Mouse (Mus musculus): Measurements from ENCODE around the gene Fads1.
"Not testable (repeated sequence)": the region's sequence is repeated elsewhere in the genome, so short reads cannot be mapped to it uniquely, and the experiment has no call there.

Fads1 gene

GRCm38 (mm10) chr19:10182670-10183298 lies at the start of gene Fads1:
Fads1 (plus strand) TSS chr19:10182888.
- peak; percentile 97 for DNase-seq (ENCODE audit: low spot score)

- DNase-seq (ENCODE audit: low spot score): no peak
These were observed 48.0 kb upstream of the Fads1 start for GRCm38 (mm10) chr19:10134692-10135091.

GRCm38 (mm10) chr19:10137423-10137822 lies 45.3 kb upstream of the Fads1 start:
- DNase-seq (ENCODE audit: low spot score): no peak

DNA sequence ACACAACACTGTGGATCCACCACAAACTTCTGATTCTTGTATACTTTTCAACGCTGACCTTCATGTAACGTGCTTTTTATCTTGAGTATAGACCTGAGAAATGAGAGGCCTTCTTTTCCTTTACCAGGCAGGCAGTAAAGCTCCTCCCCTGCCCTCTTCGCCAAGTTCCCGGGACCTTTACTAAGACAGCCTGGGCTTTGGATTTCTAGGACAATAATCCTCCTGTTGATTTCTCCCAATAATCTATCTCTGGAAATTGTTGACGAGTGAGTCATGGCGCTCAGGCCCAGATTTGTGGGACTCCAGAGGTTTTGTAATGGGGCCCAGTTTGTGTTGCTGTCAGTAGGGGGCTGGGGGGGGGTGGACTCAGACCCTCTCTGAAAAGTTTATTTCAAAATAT lies 43.0 kb upstream of the Fads1 start:
- DNase-seq (ENCODE audit: low spot score): no peak

DNA sequence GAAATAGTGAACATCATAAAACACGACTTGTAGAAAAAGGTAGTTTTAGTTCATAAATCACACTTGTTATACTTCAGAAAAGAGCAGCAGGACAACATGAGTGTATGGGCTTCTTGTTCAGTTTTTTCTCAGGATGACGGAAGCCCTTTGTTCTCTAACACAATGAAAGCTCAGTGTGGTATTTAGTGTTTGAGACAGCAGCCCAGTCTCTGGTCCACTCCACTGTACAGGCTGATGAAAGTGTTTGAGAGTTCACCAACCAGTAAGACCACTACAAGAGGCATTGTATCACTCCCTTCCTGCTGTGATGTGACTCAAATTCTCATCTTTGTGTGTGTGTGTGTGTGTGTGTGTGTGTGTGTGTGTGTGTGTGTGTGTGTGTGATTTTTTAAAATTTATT lies 39.0 kb upstream of the Fads1 start:
- DNase-seq (ENCODE audit: low spot score): peak; percentile 58

DNA sequence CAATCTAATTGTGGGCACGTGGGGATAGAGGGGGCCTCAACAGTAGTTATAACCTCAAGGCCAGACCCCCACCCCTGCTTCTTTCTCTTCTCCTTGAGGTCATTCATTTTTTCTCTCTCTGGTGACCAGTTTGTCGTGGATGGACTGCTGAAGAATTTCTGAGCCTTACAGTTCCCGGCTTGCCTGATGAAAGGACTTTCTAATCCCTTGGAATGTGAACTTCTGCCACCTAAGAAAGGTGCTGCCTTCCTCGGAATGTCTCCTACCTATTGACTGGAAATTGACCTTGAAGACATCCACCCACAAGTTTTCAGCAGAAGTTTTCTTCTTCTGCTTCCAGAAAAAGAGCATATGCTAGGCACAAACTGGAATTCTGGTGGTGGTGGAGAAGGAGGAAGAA lies 38.2 kb upstream of the Fads1 start:
- no peak for DNase-seq (ENCODE audit: low spot score)

- DNase-seq (ENCODE audit: low spot score): no peak
These were observed 34.1 kb upstream of the Fads1 start for GRCm38 (mm10) chr19:10148555-10148954.

- DNase-seq (ENCODE audit: low spot score): no peak
These were observed 33.5 kb upstream of the Fads1 start for GRCm38 (mm10) chr19:10149189-10149588.

GRCm38 (mm10) chr19:10157725-10158124 lies 25.0 kb upstream of the Fads1 start:
- DNase-seq (ENCODE audit: low spot score): no peak

- no peak for DNase-seq (ENCODE audit: low spot score)
These were observed 18.8 kb upstream of the Fads1 start for GRCm38 (mm10) chr19:10163896-10164295.

DNA sequence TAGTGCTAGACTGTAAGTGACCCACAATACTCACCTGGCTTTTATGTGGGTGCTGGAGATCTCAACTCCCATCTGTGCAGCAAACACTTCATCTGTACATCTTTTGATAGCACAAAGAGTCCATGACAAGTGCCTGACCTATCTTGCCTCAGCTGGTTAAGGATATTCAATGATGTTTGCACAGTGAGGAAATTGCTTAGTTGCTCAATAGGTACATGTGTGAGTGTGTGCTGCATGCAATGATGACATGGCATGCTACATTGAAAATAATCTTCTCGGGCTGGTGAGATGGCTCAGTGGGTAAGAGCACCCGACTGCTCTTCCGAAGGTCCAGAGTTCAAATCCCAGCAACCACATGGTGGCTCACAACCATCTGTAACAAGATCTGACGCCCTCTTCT lies 16.8 kb upstream of the Fads1 start:
- DNase-seq (ENCODE audit: low spot score): not testable (repeated sequence)

- no peak for DNase-seq (ENCODE audit: low spot score)
These were observed 15.6 kb upstream of the Fads1 start for GRCm38 (mm10) chr19:10167112-10167511.

- no peak for DNase-seq (ENCODE audit: low spot score)
These were observed 14.7 kb upstream of the Fads1 start for GRCm38 (mm10) chr19:10167951-10168350.

GRCm38 (mm10) chr19:10168441-10168840 lies 14.2 kb upstream of the Fads1 start:
- no peak for DNase-seq (ENCODE audit: low spot score)

GRCm38 (mm10) chr19:10169179-10169578 lies 13.5 kb upstream of the Fads1 start:
- no peak for DNase-seq (ENCODE audit: low spot score)

DNA sequence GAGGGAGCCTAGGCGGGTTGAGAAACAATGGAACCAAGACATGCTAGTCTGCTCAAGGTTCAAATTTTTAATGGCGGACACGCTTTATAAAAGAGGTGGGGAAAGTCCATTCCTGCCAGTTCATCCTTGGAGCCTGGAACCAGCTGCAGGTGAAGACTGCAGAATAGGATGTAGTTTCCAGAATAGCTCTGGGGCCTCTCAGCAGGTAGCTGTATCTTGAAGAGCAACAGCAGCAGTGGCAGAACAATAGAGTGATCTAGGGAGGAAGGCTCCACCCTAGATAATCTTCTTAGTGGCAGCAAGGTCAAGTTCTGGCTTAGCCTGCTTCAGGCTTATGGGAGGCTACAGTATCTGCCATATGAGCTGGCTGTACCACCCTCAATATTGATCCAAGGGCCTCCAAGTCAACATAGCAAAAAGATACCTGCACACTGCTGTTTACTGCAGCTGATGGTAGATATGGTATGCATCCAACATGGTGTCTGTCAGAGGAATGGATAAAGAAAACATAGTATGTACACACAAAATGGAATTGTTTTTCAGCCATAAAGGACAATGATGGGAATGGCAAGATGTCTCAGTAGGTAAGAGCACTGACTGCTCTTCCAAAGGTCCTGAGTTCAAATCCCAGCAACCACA lies 12.9 kb upstream of the Fads1 start:
- DNase-seq (ENCODE audit: low spot score): not testable (repeated sequence)

DNA sequence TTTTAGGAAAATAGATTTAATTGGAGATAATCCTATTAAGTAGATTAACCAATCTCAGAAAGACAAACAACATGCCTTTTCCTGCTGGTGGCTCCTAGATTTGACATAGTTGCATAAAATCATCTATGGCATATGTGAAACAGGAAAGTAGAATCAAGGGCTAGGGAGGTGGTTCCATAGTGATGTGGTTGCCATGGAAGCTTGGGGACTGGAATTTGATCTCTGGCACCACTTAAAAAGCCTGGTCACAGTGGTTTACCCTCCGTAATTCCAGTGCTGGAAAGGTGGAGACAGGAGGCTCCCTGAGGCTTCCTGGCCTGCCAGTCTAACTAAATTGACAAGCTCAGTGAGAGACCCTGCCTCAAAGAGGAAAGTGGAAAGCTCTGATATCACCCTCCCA lies 12.2 kb upstream of the Fads1 start:
- no peak for DNase-seq (ENCODE audit: low spot score)

DNA sequence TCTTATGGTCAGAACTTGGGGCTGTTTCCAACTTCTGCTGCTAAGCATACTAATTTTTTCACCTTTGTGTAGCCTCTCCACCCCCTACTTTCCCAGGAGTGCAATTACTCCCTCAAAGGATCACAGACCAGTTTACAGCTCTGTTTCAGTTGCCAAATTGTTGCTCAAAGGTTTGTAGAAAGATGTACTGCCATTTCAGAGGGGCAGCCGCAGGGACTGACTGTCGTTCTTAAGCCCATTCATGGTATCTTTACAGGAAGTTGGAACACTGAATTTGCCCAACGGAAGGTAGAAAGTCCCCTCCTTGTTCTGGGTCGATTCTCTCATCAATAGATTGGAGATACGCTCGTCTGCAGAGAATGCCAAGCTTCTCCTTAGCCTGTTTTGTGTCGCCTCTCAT lies 11.3 kb upstream of the Fads1 start:
- no peak for DNase-seq (ENCODE audit: low spot score)

DNA sequence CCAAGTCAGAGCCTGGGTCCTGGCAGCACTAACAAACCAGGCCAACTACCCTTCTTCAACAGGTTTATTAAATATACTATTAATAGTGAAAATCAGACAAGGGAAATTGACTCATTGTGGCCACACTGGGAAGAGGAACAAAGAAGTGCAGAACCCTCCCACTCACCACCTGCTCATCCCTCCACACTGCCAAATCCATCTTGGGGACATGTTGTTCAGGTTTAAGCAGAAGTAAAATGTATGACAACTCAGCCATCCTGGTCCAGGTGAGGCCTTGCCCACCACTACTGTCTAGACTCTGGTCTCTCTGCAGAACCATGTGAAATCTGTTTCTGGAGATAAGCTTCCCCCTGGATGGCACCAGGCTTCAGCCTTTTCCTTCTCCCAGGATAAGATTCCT lies 10.8 kb upstream of the Fads1 start:
- no peak for DNase-seq (ENCODE audit: low spot score)

DNA sequence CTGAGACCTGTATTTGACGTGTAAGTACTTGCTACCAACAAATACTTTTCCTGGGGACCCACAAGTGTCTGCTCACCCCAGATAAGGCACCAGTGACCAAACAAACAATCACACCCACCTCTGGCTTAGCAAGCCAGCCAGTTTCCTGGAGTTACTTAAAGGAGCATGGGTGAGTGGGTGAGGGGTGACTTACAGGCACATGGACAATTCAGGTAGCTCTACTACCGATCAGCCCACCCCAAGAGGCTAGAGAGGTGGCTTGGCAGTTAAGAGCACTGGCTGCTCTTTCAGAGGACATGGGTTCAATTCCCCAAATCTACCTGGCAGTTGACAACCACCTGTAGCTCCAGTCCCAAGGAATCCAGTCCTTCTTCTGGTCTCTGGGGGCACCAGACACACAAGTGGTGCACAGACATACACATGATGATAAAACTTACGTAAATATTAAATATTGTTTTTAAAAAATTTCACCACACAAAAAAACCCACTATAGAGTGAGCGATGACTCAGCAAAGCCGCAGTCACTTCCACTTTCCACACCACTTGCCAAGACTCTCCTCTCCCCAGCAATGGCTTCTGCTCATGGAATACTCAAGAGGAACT lies 9.5 kb upstream of the Fads1 start:
- no peak for DNase-seq (ENCODE audit: low spot score)

- no peak for DNase-seq (ENCODE audit: low spot score)
These were observed 8.7 kb upstream of the Fads1 start for GRCm38 (mm10) chr19:10173844-10174539.

- no peak for DNase-seq (ENCODE audit: low spot score)
These were observed 7.7 kb upstream of the Fads1 start for GRCm38 (mm10) chr19:10174956-10175355.

- no peak for DNase-seq (ENCODE audit: low spot score)
These were observed 6.2 kb upstream of the Fads1 start for GRCm38 (mm10) chr19:10176477-10176876.

Data from embryo, embryonic 10.5 days (tissue).